Mouse (Mus musculus) mouse embryonic stem cell (cell line): Measurements from ENCODE around the gene Agl.

Experiments
- in situ Hi-C, 2 experiments: fragments of 300-500 bp; cut with MboI; formaldehyde crosslinking; loops; 1 replicate in 1 of 2; 3 replicates in 1 of 2; pipeline ENCODE4 v1.14.3; 2019 to 2020; ENCODE audit warnings: low sequenced_read_pairs in 2 of 2, low pct_unique_long_range_greater_than_20kb in 1 of 2, mixed read lengths in 1 of 2; ENCODE audit not compliant: unreplicated experiment in 1 of 2

Agl gene

DNA sequence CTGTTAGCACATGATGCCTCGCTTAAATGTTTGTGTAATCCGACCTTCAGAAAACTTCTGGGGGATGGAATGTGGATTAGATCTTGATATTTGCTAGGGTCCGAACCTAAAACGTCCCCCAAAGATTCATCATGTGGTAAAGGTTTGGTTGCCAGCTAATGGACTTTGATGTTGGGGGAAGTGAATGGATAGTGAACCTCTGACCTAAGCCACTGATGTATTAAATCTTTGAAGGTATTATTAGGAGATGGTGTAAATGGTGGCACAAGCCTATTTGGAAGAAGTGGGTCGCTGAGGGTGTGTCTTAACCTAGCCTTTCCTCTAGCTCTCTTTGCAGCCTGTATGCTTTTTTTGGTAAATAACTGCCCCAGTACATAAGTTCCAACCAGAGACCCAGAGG is 94.9 kb downstream of the Agl start:
- in situ Hi-C loops = no loop called here

DNA sequence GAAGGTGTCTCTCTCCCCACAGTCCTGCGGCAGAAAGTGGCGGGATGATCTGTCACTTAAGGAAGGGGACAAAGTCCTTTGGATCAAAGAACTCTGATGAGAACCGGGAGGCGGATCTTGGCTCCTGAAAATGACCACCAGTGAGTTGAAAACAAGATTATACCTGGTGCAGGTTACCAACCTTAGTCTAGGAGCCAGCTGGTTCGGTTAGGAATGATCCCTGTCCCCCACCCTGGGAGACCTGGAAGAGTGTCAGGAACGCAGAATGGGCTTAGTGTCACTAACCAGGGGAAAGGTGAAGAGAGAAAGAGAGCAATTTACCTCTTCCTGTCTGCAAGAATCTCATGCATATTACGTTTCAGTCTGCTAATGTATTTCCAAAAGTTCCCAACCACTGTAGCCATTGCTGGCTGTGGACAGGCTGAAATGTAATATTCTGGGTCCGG is 95.5 kb downstream of the Agl start, which contains the start of gene Slc35a3:
Slc35a3 (minus strand) TSS at position 396 of the 446 bp plus-strand sequence.
- in situ Hi-C loops = no loop called here

- in situ Hi-C loops = no loop called here
Observed at GRCm38 (mm10) chr3:116711624-116712435, 96.1 kb downstream of the Agl start.

- in situ Hi-C loops = no loop called here
Observed at GRCm38 (mm10) chr3:116710941-116711340, 97.0 kb downstream of the Agl start.

GRCm38 (mm10) chr3:116705637-116706204 is 102.2 kb downstream of the Agl start:
- in situ Hi-C loops = no loop called here

DNA sequence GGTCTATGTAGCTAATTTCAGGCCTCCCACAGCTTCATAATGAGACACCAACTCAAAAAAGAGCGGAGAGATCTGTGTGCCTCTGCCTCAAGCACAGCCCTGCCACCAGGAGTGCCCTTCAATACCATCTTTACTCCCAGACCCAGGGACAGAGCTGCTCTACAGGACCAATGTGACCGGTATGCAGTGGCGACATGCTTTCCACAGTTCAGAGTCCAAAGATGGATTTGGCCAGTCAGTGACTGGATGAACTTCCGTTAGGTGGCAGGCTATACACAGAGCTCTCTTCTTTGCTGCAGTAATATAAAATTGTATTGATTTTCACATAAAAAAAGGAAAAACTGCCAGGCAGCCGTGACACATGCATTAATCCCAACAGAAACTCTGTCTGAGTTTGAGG is 104.1 kb downstream of the Agl start:
- in situ Hi-C loops = no loop called here

DNA sequence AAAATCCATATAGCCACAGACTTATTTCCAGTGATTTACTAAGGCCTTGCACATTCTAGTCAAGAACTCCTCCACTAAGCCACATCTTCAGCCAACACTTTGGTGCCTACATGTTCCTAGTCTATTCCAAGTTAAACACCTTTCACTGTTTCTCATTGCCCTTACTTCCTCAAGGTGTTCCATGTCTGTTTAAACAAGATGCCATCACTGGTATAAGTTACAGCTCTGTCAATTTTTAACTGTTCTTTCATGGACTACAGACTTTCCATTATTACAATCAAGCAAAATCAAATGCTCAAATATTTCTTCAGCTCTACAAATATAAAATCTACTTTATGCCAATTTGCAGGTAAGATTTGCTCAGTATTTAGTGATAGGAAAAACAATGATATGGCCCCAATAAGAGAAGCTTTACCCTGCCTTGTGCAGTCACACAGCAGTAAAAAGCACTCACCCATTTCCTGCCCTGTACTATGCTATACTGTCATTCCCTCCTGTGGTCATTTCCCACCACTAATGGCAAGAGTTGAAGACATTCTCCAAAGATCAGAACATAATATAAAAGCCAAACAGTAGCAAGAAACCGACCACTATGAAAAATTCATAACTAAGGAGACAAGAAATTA is 105.2 kb downstream of the Agl start:
- in situ Hi-C loops = no loop called here

DNA sequence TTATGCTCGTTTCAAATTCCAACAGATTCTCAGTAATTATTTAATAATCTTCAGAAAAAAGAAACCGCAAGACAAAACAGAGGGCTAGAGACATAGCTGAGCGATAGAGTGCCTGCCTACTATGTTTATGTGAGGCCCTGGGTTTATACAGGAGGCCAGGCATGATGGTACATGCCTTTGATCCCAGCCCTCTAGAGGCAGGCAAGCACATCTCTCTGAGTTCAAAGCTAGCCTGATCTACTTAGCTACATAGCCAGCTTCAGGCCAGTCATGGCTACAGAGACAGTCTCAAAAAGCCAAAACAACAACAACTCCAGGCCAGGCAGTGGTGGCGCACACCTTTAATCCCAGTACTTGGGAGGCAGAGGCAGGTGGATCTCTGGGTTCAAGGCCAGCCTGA is 106.4 kb downstream of the Agl start:
- in situ Hi-C loops = no loop called here

GRCm38 (mm10) chr3:116698786-116699185 is 109.2 kb downstream of the Agl start:
- in situ Hi-C loops = no loop called here

GRCm38 (mm10) chr3:116695666-116695985 is 112.3 kb downstream of the Agl start:
- in situ Hi-C loops = no loop called here

DNA sequence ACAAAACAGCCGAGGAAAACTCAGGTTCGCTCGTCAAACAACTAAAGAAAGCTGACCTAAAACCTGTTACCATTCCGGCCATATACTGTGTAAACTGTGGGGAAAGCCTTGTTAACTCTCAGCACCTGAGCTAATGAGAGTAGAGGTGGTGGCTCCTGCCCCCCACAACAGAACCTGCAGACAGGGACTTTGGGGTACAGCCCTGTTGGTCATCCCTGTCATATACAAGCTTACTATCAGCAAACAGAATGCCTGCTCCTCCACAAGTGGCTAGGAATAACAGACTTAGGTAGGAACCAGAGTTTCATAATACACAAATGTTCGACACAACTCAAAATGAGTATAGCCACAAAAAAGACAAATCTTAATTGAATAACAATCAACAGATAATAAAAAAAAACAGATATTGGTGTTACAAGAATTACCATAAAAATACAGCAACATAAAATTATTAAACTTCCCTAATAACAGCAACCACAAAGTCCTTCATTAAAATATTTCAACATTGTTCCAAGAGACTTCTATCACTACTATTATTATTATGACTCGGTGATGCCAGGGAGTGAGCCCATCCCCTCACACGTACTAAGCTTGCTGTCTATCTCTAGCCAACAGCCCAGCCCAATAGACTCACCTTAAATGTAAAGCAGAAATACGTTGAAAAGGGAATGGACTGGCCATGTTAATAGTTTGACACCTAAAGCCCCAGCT is 112.9 kb downstream of the Agl start:
- in situ Hi-C loops = no loop called here

GRCm38 (mm10) chr3:116694312-116694711 is 113.7 kb downstream of the Agl start:
- in situ Hi-C loops = no loop called here
